Mouse (Mus musculus) G1E (cell line): Measurements from ENCODE around the gene Ctns. TPM values are rescaled to one million over a fixed set of nuclear protein-coding genes. Genes with fewer than 3 reads are reported as not detected.

Experiments
- ATAC-seq: 2 replicates; pipeline ENCODE4 v1.8.0; 2016; ENCODE audit warnings: mild to moderate bottlenecking; ENCODE audit not compliant: insufficient number of reproducible peaks, poor library complexity, low FRiP score, severe bottlenecking; ENCODE audit errors: extremely low read depth
- DNase-seq: peaks from one replicate; pipeline ENCODE4 v3.0.0; 2012; ENCODE audit warnings: low spot score
- H3K27me3 ChIP-seq: 2 replicates; pipeline ENCODE4 v1.6.1; 2012; ENCODE audit warnings: mild to moderate bottlenecking, low read length, inconsistent platforms; ENCODE audit not compliant: insufficient read depth
- H3K36me3 ChIP-seq: replicated peaks from 2 replicates; pipeline ENCODE3; 2012; ENCODE audit warnings: mild to moderate bottlenecking, inconsistent platforms
- H3K4me1 ChIP-seq: 2 replicates; pipeline ENCODE4 v1.6.1; 2012; ENCODE audit warnings: low read depth, low read length, inconsistent platforms, mixed read lengths; ENCODE audit not compliant: insufficient read depth
- H3K4me3 ChIP-seq: 2 replicates; pipeline ENCODE4 v1.5.1; 2012; ENCODE audit warnings: low read depth, mild to moderate bottlenecking, inconsistent platforms, low read length, moderate library complexity, mixed read lengths
- H3K9me3 ChIP-seq: replicated peaks from 2 replicates; pipeline ENCODE4 v1.6.1; 2012; ENCODE audit warnings: inconsistent platforms
- CTCF ChIP-seq: IDR thresholded peaks from 2 replicates; pipeline ENCODE4 v1.5.1; 2012; ENCODE audit warnings: low read depth, low read length, inconsistent platforms, mixed read lengths
- GATA1 ChIP-seq: IDR thresholded peaks from 2 replicates; pipeline ENCODE4 v1.6.1; 2012; ENCODE audit warnings: borderline replicate concordance, low read length, inconsistent platforms, mixed read lengths
- GATA2 ChIP-seq: IDR thresholded peaks from 2 replicates; pipeline ENCODE4 v1.6.1; 2012; ENCODE audit warnings: low read depth, low read length, inconsistent platforms, borderline replicate concordance
- POLR2AphosphoS5 ChIP-seq: IDR thresholded peaks from 2 replicates; pipeline ENCODE4 v1.6.1; 2012; ENCODE audit warnings: low read depth, low read length, inconsistent platforms; ENCODE audit not compliant: insufficient replicate concordance
- TAL1 ChIP-seq: conservative IDR thresholded peaks from 2 replicates; pipeline ENCODE4 v1.6.1; 2012; ENCODE audit warnings: low read depth, low read length, inconsistent platforms, mixed read lengths
- polyA plus RNA-seq: library from polyadenylated mRNA; stranded (reverse); fragments of >175 nt; gene quantifications from 2 replicates; pipeline ENCODE4 v1.2.3, GENCODE M21; 2012
- total RNA-seq, 2 experiments: library from RNA; stranded (forward) in 1 of 2; stranded (reverse) in 1 of 2; fragments of 200-1000 nt in 1 of 2; fragments of >200 nt in 1 of 2; fragmentation: Nextera tagmentation in 1 of 2; gene quantifications; 2 replicates each; pipeline ENCODE4 v1.2.3; 2014 to 2017

Ctns gene
- total and polyA plus RNA-seq, 3 experiments, result 3.6 to 28.7 (median 19.8) TPM

GRCm38 (mm10) chr11:73232513-73232912 is 33.7 kb upstream of the Ctns start:
- H3K4me1 ChIP-seq, result no peaks in the 10 kb centered on the region
- ATAC-seq, result no peak
- no peaks in the 10 kb centered on the region for H3K9me3 ChIP-seq
- peaks cover 7% of the 10 kb centered on the region; the same call in 1 of the 2 replicates for H3K27me3 ChIP-seq
- TF ChIP-seq GATA2, result no peak
- no peak for TF ChIP-seq GATA1
- no peak for TF ChIP-seq CTCF
- TF ChIP-seq POLR2AphosphoS5, result no peak
- no peak for TF ChIP-seq TAL1
- no peaks in the 10 kb centered on the region for H3K36me3 ChIP-seq
- H3K4me3 ChIP-seq, result no peak overlapping the region
- DNase-seq, result no peak

- peaks cover 7% of the 10 kb centered on the region; the same call in 1 of the 2 replicates for H3K27me3 ChIP-seq
- ATAC-seq (no peak), DNase-seq (no peak)
- no peak for TF ChIP-seq GATA1
- TF ChIP-seq CTCF, result no peak
- no peak for TF ChIP-seq GATA2
- TF ChIP-seq TAL1, result no peak
- no peak for TF ChIP-seq POLR2AphosphoS5
- H3K36me3 ChIP-seq, result no peaks in the 10 kb centered on the region
- H3K4me1 ChIP-seq, result no peaks in the 10 kb centered on the region
- H3K4me3 ChIP-seq, result no peak overlapping the region
- H3K9me3 ChIP-seq, result no peaks in the 10 kb centered on the region
Measured at GRCm38 (mm10) chr11:73230081-73230480, 31.2 kb upstream of the Ctns start.

- no peak for ATAC-seq
- Histone ChIP-seq H3K4me1 (no peaks in the 10 kb centered on the region; the same call in 1 of the 2 replicates), H3K36me3 (no peaks in the 10 kb centered on the region), H3K9me3 (no peaks in the 10 kb centered on the region), H3K27me3 (peaks cover 2% of the 10 kb centered on the region; the same call in 1 of the 2 replicates), H3K4me3 (no peak overlapping the region)
- TF ChIP-seq GATA2 (no peak), TAL1 (no peak)
- DNase-seq, result no peak
Measured at GRCm38 (mm10) chr11:73228881-73229280, 30.0 kb upstream of the Ctns start.

- H3K4me1 ChIP-seq, result no peaks in the 10 kb centered on the region; the same call in 1 of the 2 replicates
- no peak for TF ChIP-seq TAL1
- TF ChIP-seq POLR2AphosphoS5, result no peak
- no peak for TF ChIP-seq GATA1
- no peak for TF ChIP-seq CTCF
- TF ChIP-seq GATA2, result no peak
- DNase-seq (no peak), ATAC-seq (no peak)
- H3K27me3 ChIP-seq, result no peaks in the 10 kb centered on the region; the same call in 1 of the 2 replicates
- no peak overlapping the region for H3K4me3 ChIP-seq
- no peaks in the 10 kb centered on the region for H3K36me3 ChIP-seq
- H3K9me3 ChIP-seq, result no peaks in the 10 kb centered on the region
Measured at GRCm38 (mm10) chr11:73225856-73226255, 27.0 kb upstream of the Ctns start.

- Histone ChIP-seq H3K4me1 (no peaks in the 10 kb centered on the region; the same call in 1 of the 2 replicates), H3K27me3 (no peaks in the 10 kb centered on the region; the same call in 1 of the 2 replicates), H3K36me3 (no peaks in the 10 kb centered on the region), H3K9me3 (no peaks in the 10 kb centered on the region), H3K4me3 (no peak overlapping the region)
- TF ChIP-seq POLR2AphosphoS5 (no peak), CTCF (no peak), GATA2 (no peak), TAL1 (no peak)
- no peak for DNase-seq
- ATAC-seq, result peak; percentile 40; the same call in 1 of the 2 replicates
Measured at GRCm38 (mm10) chr11:73223966-73224365, 25.1 kb upstream of the Ctns start.

- DNase-seq, result no peak
Measured at GRCm38 (mm10) chr11:73222846-73223245, 24.0 kb upstream of the Ctns start.

GRCm38 (mm10) chr11:73220651-73221050 is 21.8 kb upstream of the Ctns start:
- DNase-seq (no peak), ATAC-seq (no peak)
- Histone ChIP-seq H3K9me3 (no peaks in the 10 kb centered on the region), H3K36me3 (no peaks in the 10 kb centered on the region), H3K4me3 (no peak overlapping the region), H3K27me3 (no peaks in the 10 kb centered on the region; the same call in none of the 2 replicates), H3K4me1 (no peaks in the 10 kb centered on the region; the same call in 1 of the 2 replicates)
- TF ChIP-seq GATA2, result no peak
- TF ChIP-seq TAL1, result no peak
- TF ChIP-seq POLR2AphosphoS5, result no peak
- TF ChIP-seq GATA1, result no peak
- TF ChIP-seq CTCF, result no peak

More at GRCm38 (mm10) chr11:73222846-73223245, 24.0 kb upstream of the Ctns start:
- H3K4me1 ChIP-seq, result no peaks in the 10 kb centered on the region; the same call in 1 of the 2 replicates
- no peak overlapping the region for H3K4me3 ChIP-seq
- H3K36me3 ChIP-seq, result no peaks in the 10 kb centered on the region
- no peaks in the 10 kb centered on the region; the same call in 1 of the 2 replicates for H3K27me3 ChIP-seq
- H3K9me3 ChIP-seq, result no peaks in the 10 kb centered on the region
- no peak; the same call in 1 of the 2 replicates for ATAC-seq
- TF ChIP-seq GATA1 (no peak), CTCF (no peak), POLR2AphosphoS5 (no peak), TAL1 (no peak), GATA2 (no peak)
